Mouse (Mus musculus): Measurements from ENCODE around the gene Nod1. TPM values are rescaled to one million over a fixed set of nuclear protein-coding genes. Genes with fewer than 3 reads are reported as not detected.

Nod1 gene
- polyA plus RNA-seq, 1 experiment from 2014 or later: 1.9 TPM

DNA sequence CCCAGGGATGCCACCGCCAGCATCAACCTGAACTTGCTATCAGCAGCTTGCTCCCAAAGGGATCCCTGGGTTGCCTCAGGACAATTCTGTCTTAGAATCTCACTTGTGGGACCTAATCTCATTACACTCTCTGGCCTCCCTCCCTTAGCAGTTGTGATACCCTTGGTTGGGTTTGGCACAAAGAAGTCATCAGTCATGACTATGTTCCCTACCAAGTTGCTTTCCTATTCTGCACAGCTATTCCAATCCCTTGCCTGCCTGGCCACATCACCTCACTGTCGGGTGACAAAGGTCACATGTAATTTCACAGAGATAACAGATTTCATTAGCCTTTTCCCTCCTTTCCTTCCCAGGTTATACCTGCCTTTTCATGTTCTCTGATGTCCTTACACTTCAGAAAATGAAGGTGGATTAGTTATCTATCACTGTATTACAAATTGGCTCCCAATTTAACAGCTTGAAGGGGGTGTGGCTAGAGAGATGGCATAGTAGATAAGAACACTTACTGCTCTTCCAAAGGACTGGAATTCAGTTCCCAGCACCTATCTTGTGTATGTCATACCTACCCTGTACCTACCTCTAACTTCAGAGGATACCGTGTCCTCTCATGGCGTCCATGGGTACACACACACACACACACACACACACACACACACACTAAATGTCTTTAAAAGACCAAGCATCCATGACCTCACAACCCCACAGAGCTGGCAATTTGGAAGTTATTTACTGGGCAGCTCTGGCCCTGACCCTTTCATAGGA is 38.1 kb upstream of the Nod1 start:
- Histone ChIP-seq H3K9ac (replicated peaks; ENCODE audit: low read length) (no peak overlapping the region), H3K36me3 (replicated peaks; ENCODE audit: control insufficient read depth, insufficient read depth, low read depth, low read length) (no peaks in the 10 kb centered on the region), H3K4me1 (ENCODE audit: control insufficient read depth, insufficient read depth, low read length) (no peaks in the 10 kb centered on the region), H3K4me2 (ENCODE audit: low read depth, low read length) (no peak overlapping the region), H3K27ac (replicated peaks; ENCODE audit: low read depth, low read length) (no peak overlapping the region), H3K9me3 (replicated peaks; ENCODE audit: control insufficient read depth, low read length) (no peaks in the 10 kb centered on the region), H3K27me3 (ENCODE audit: control insufficient read depth, insufficient read depth, low read length) (no peaks in the 10 kb centered on the region), H3K4me3 (ENCODE audit: low read depth, low read length) (no peak overlapping the region)
- DNase-seq (ENCODE audit: low spot score) (no peak), ATAC-seq (replicated peaks; ENCODE audit: insufficient number of reproducible peaks, low FRiP score, low TSS enrichment, low read depth) (no peak)
- WGBS: 52% methylated on average over 4 of the region's 4 CpGs

DNA sequence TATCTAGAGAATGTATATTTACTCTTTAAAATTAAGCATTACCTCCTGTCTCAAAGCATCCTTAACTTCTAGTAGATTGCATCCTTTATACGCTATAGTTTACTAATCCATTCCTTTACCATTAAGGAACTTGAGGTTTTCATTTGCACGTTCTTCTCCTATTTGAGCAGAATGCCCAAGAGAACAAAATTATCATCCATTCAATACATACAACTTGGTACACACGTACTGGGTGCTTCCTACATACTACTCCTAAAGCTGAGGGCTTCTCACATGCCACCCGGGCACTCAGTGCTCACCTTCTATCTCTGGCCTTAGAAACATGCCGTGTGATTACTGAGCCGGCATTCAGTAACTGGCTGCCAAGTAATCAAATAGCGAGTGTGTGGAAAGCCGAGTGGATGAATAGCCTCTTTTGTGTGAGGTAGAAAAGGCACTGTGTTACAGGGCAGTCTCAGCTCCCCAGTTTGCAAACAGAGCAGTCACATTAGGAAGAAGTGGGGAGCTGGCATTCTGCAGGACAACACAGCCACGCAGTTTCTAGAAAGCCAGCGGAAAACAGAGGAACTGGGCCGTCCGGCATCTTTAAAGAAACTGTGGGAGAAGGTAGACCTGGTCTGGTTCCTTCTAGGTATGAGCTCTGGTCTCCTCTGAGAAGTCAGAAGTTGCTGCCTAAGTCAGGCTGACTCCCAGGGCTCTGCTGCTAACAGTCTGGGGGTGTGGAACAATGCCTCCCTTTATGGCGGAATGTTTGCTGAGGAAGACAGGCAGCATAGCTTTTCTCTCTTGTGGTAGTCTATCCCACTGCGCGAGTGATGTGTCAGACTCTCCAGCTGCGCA is 37.2 kb upstream of the Nod1 start:
- Histone ChIP-seq H3K27me3 (ENCODE audit: control insufficient read depth, insufficient read depth, low read length) (no peaks in the 10 kb centered on the region), H3K27ac (replicated peaks; ENCODE audit: low read depth, low read length) (peak overlapping the region; percentile 22), H3K9ac (replicated peaks; ENCODE audit: low read length) (0 out of 2 replicates have a peak overlapping the region, but pooled peaks have one; percentile 2), H3K36me3 (replicated peaks; ENCODE audit: control insufficient read depth, insufficient read depth, low read depth, low read length) (no peaks in the 10 kb centered on the region), H3K4me3 (ENCODE audit: low read depth, low read length) (no peak overlapping the region), H3K4me1 (ENCODE audit: control insufficient read depth, insufficient read depth, low read length) (no peaks in the 10 kb centered on the region), H3K9me3 (replicated peaks; ENCODE audit: control insufficient read depth, low read length) (no peaks in the 10 kb centered on the region), H3K4me2 (ENCODE audit: low read depth, low read length) (no peak overlapping the region)
- peak; percentile 42 for DNase-seq (ENCODE audit: low spot score)
- 13% methylated on average over 16 of the region's 16 CpGs for WGBS
- ATAC-seq (replicated peaks; ENCODE audit: insufficient number of reproducible peaks, low FRiP score, low TSS enrichment, low read depth): peak; percentile 72; the same call in 1 of the 2 replicates

DNA sequence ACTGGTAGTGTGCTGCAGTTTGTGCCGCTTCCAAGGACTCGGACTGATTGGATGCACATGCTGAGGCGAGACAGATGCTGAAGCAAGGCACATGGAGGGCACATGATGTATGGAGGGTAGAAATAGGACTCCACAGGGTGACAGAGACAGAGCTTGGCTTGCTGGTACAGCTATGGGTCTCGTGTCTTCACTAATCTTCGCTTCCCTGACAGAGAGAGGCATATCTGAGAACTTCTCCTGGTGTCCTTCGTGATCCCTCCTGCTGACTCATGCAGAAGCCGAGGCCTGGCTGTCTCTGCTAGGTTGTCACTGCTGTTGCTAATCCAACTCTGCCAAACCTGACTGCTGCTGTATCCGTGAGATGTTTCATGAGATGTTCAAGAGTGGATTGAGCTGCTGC is 36.0 kb upstream of the Nod1 start:
- Histone ChIP-seq H3K4me1 (ENCODE audit: control insufficient read depth, insufficient read depth, low read length) (no peaks in the 10 kb centered on the region), H3K36me3 (replicated peaks; ENCODE audit: control insufficient read depth, insufficient read depth, low read depth, low read length) (no peaks in the 10 kb centered on the region), H3K27ac (replicated peaks; ENCODE audit: low read depth, low read length) (no peak overlapping the region), H3K4me2 (ENCODE audit: low read depth, low read length) (no peak overlapping the region), H3K9me3 (replicated peaks; ENCODE audit: control insufficient read depth, low read length) (no peaks in the 10 kb centered on the region), H3K4me3 (ENCODE audit: low read depth, low read length) (no peak overlapping the region), H3K27me3 (ENCODE audit: control insufficient read depth, insufficient read depth, low read length) (no peaks in the 10 kb centered on the region), H3K9ac (replicated peaks; ENCODE audit: low read length) (no peak overlapping the region)
- 88% methylated on average over 8 of the region's 8 CpGs for WGBS
- DNase-seq (ENCODE audit: low spot score): no peak
- no peak for ATAC-seq (replicated peaks; ENCODE audit: insufficient number of reproducible peaks, low FRiP score, low TSS enrichment, low read depth)

DNA sequence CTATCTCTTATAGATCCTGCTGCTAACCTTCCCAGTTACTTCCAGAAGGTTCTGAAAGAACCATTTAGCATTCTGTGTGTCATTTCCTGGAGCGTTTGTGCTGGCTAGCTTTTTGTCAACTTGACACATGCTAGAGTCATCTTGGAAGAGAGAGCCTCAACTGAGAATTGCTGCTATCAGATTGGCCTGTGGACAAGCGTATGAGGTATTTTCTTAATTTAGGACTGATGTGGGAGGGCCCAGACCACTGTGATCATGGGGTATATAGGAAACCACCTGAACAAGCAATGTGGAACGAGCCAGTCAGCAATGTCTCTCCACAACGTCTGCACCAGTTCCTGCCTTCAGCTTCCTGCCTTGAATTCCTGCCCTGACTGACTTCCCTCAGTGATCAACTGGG is 31.1 kb upstream of the Nod1 start:
- no peak for ATAC-seq (replicated peaks; ENCODE audit: insufficient number of reproducible peaks, low FRiP score, low TSS enrichment, low read depth)
- Histone ChIP-seq H3K9me3 (replicated peaks; ENCODE audit: control insufficient read depth, low read length) (no peaks in the 10 kb centered on the region), H3K4me3 (ENCODE audit: low read depth, low read length) (no peak overlapping the region), H3K36me3 (replicated peaks; ENCODE audit: control insufficient read depth, insufficient read depth, low read depth, low read length) (no peaks in the 10 kb centered on the region), H3K4me2 (ENCODE audit: low read depth, low read length) (no peak overlapping the region), H3K9ac (replicated peaks; ENCODE audit: low read length) (no peak overlapping the region), H3K27me3 (ENCODE audit: control insufficient read depth, insufficient read depth, low read length) (no peaks in the 10 kb centered on the region), H3K4me1 (ENCODE audit: control insufficient read depth, insufficient read depth, low read length) (no peaks in the 10 kb centered on the region), H3K27ac (replicated peaks; ENCODE audit: low read depth, low read length) (no peak overlapping the region)
- no peak for DNase-seq (ENCODE audit: low spot score)
- 72% methylated on average over 4 of the region's 4 CpGs for WGBS

DNA sequence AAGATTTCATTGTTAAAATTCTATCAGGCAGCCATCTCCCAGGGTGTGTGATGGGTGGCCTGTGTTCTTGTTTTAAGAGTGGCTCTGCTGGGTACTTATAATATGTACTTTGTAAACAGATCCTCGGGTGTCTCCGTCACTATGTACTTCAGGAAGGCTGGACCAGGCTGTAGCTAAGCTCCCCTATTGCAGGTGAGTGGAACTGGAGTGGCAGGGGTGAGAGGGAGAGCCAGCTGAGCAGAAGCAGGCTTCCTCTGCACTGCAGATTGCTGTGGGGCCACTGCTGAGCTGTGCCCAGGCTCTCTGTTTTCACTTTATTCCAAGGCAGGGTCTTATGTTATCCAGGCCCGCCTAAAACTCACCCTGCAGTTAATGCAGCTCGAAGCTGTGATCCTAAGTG is 30.0 kb upstream of the Nod1 start:
- no peak overlapping the region for H3K9ac ChIP-seq (replicated peaks; ENCODE audit: low read length)
- H3K4me1 ChIP-seq (ENCODE audit: control insufficient read depth, insufficient read depth, low read length): no peaks in the 10 kb centered on the region
- no peak overlapping the region for H3K4me3 ChIP-seq (ENCODE audit: low read depth, low read length)
- WGBS: 68% methylated on average over 4 of the region's 4 CpGs
- H3K36me3 ChIP-seq (replicated peaks; ENCODE audit: control insufficient read depth, insufficient read depth, low read depth, low read length): no peaks in the 10 kb centered on the region
- H3K27ac ChIP-seq (replicated peaks; ENCODE audit: low read depth, low read length): no peak overlapping the region
- no peak for ATAC-seq (replicated peaks; ENCODE audit: insufficient number of reproducible peaks, low FRiP score, low TSS enrichment, low read depth)
- no peak overlapping the region for H3K4me2 ChIP-seq (ENCODE audit: low read depth, low read length)
- no peaks in the 10 kb centered on the region for H3K9me3 ChIP-seq (replicated peaks; ENCODE audit: control insufficient read depth, low read length)
- no peaks in the 10 kb centered on the region for H3K27me3 ChIP-seq (ENCODE audit: control insufficient read depth, insufficient read depth, low read length)
- DNase-seq (ENCODE audit: low spot score): no peak

DNA sequence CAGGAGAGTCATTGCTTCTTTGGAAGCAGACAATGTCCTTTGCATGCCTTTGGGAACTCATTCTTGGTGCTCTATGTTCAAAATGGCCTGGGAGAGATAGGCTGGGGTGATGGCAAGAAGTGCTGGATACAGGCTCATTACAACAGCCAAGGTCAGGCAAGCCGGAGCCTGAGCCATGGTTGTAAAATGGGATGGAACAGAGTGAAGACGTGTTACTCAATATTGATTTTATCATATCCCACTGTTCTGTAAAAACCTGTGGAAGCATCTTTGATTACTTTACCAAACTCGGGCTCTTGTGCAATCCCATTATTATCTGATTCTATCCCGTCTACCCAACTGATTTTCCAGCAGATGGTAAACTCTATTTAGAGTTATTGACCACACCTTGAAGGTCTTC is 28.9 kb upstream of the Nod1 start:
- H3K9me3 ChIP-seq (replicated peaks; ENCODE audit: control insufficient read depth, low read length): no peaks in the 10 kb centered on the region
- no peak for ATAC-seq (replicated peaks; ENCODE audit: insufficient number of reproducible peaks, low FRiP score, low TSS enrichment, low read depth)
- H3K4me2 ChIP-seq (ENCODE audit: low read depth, low read length): no peak overlapping the region

DNA sequence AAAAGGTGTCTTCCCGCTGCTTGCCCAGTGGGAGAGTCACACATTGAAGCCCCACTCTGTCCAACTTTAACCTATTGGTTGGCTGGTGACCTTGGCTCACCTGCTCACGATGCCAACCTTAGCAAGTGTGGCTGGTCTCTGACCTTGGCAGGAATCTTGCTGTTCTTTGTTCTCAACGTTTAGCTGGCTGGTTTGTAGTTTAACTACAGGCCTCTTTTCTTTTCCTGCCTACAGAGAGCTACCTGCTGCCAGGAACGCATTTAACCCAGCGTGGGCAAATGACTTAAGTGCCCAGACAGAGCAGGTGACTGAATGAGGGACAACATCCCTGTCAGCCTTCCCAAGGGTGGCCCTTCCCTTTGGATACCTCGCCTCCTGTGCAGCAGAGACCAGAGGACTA is 25.3 kb upstream of the Nod1 start:
- no peak overlapping the region for H3K27ac ChIP-seq (replicated peaks; ENCODE audit: low read depth, low read length)

More for the DNA sequence above, 28.9 kb upstream of the Nod1 start:
- no peaks in the 10 kb centered on the region for H3K36me3 ChIP-seq (replicated peaks; ENCODE audit: control insufficient read depth, insufficient read depth, low read depth, low read length)
- H3K9ac ChIP-seq (replicated peaks; ENCODE audit: low read length): no peak overlapping the region
- no peak overlapping the region for H3K27ac ChIP-seq (replicated peaks; ENCODE audit: low read depth, low read length)
- H3K4me1 ChIP-seq (ENCODE audit: control insufficient read depth, insufficient read depth, low read length): no peaks in the 10 kb centered on the region
- no peak for DNase-seq (ENCODE audit: low spot score)
- H3K4me3 ChIP-seq (ENCODE audit: low read depth, low read length): no peak overlapping the region
- H3K27me3 ChIP-seq (ENCODE audit: control insufficient read depth, insufficient read depth, low read length): no peaks in the 10 kb centered on the region
- 83% methylated on average over 4 of the region's 4 CpGs for WGBS

DNA sequence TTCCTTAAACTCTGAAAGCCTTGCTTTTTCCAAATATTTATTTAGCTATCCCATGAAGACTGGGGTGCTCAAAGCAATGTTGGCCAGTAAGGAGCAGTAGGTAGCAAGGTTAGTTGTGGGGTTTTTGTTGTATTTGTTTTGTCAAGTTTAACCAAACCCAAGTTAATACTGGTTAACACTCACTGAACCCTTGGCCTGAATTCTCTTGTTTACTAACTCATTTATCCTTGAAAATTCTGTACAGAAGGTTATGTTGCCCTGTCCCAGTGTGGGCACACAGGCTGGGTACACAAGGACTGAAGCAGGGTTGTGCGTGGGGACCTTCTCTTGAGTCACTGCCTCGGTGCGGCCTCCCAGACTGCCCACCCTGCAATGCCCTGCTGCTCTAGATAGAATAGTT is 23.9 kb upstream of the Nod1 start:
- DNase-seq (ENCODE audit: low spot score) (no peak), ATAC-seq (replicated peaks; ENCODE audit: insufficient number of reproducible peaks, low FRiP score, low TSS enrichment, low read depth) (no peak)
- Histone ChIP-seq H3K36me3 (replicated peaks; ENCODE audit: control insufficient read depth, insufficient read depth, low read depth, low read length) (no peaks in the 10 kb centered on the region), H3K4me1 (ENCODE audit: control insufficient read depth, insufficient read depth, low read length) (no peaks in the 10 kb centered on the region), H3K9me3 (replicated peaks; ENCODE audit: control insufficient read depth, low read length) (no peaks in the 10 kb centered on the region), H3K4me2 (ENCODE audit: low read depth, low read length) (no peak overlapping the region), H3K9ac (replicated peaks; ENCODE audit: low read length) (no peak overlapping the region), H3K27me3 (ENCODE audit: control insufficient read depth, insufficient read depth, low read length) (no peaks in the 10 kb centered on the region), H3K27ac (replicated peaks; ENCODE audit: low read depth, low read length) (no peak overlapping the region), H3K4me3 (ENCODE audit: low read depth, low read length) (no peak overlapping the region)
- 88% methylated on average over 3 of the region's 3 CpGs for WGBS

More for the DNA sequence above, 25.3 kb upstream of the Nod1 start:
- 87% methylated on average over 6 of the region's 6 CpGs for WGBS
- no peaks in the 10 kb centered on the region for H3K4me1 ChIP-seq (ENCODE audit: control insufficient read depth, insufficient read depth, low read length)
- no peak for DNase-seq (ENCODE audit: low spot score)
- no peak overlapping the region for H3K4me3 ChIP-seq (ENCODE audit: low read depth, low read length)
- no peaks in the 10 kb centered on the region for H3K9me3 ChIP-seq (replicated peaks; ENCODE audit: control insufficient read depth, low read length)
- H3K27me3 ChIP-seq (ENCODE audit: control insufficient read depth, insufficient read depth, low read length): no peaks in the 10 kb centered on the region
- no peak overlapping the region for H3K4me2 ChIP-seq (ENCODE audit: low read depth, low read length)
- H3K9ac ChIP-seq (replicated peaks; ENCODE audit: low read length): no peak overlapping the region
- no peaks in the 10 kb centered on the region for H3K36me3 ChIP-seq (replicated peaks; ENCODE audit: control insufficient read depth, insufficient read depth, low read depth, low read length)
- no peak for ATAC-seq (replicated peaks; ENCODE audit: insufficient number of reproducible peaks, low FRiP score, low TSS enrichment, low read depth)

All from embryonic facial prominence, embryonic 11.5 days (tissue).